Mouse (Mus musculus) cortical plate, adult 2 months (tissue): ENCODE data around the gene Mob3c. TPM values are rescaled to one million over a fixed set of nuclear protein-coding genes. Genes with fewer than 3 reads are reported as not detected.
A peak's percentile ranks its signal among the peaks of the same experiment; 100 is the strongest.

Experiments used
- H3K27ac ChIP-seq: fragments of 200-500 bp; 2 replicates; pipeline ENCODE4 v1.5.1; 2012; ENCODE audit warnings: low read length, control low read depth, inconsistent platforms; ENCODE audit not compliant: insufficient read depth
- H3K4me1 ChIP-seq: fragments of 200-500 bp; 2 replicates; pipeline ENCODE4 v1.6.1; 2011; ENCODE audit warnings: low read length; ENCODE audit not compliant: control insufficient read depth, insufficient read depth
- H3K4me3 ChIP-seq: fragments of 200-500 bp; 2 replicates; pipeline ENCODE4 v1.5.1; 2011; ENCODE audit warnings: mild to moderate bottlenecking, low read length, control low read depth; ENCODE audit not compliant: insufficient read depth
- CTCF ChIP-seq: fragments of 200-500 bp; IDR thresholded peaks from 2 replicates; pipeline ENCODE4 v1.5.1; 2011; ENCODE audit warnings: mild to moderate bottlenecking, control low read depth, low read length; ENCODE audit not compliant: insufficient read depth; ENCODE audit errors: extremely low read depth
- POLR2A ChIP-seq: fragments of 200-500 bp; IDR thresholded peaks from 2 replicates; pipeline ENCODE4 v1.6.1; 2011; ENCODE audit warnings: mild to moderate bottlenecking, low read length, control low read depth; ENCODE audit not compliant: insufficient read depth; ENCODE audit errors: extremely low read depth
- polyA plus RNA-seq: library from polyadenylated mRNA; depleted of rRNA; stranded (reverse); fragments of >200 nt; gene quantifications from 2 replicates; pipeline ENCODE4 v1.2.3, GENCODE M21; 2012

Gene Mob3c
- polyA plus RNA-seq, 1 experiment = 6.8 TPM

DNA sequence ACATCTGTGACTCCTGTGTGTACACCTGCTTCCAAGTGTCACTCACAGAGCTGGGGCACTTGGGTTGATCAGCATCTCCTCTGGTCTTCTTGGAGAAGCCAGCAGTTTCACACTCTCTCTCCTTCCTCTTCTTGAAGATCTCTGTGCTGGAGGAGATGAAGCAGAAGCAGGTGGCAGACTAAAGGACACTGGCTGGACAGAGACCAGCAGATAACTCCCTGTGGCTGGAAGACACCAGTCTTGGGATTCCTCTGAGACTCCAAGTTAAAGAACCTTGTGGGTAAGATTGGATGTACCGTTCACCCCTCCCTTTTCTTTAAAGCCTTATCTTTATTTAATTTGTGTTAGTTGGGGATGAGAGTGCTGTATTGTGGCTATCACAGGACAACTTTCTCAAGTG lies 20.2 kb downstream of the Mob3c start:
- no peak for TF ChIP-seq POLR2A
- H3K4me1 ChIP-seq = peaks cover 6% of the 10 kb centered on the region
- H3K4me3 ChIP-seq = no peak overlapping the region
- H3K27ac ChIP-seq = 0 out of 2 replicates have a peak overlapping the region, but pooled peaks have one; percentile 80

DNA sequence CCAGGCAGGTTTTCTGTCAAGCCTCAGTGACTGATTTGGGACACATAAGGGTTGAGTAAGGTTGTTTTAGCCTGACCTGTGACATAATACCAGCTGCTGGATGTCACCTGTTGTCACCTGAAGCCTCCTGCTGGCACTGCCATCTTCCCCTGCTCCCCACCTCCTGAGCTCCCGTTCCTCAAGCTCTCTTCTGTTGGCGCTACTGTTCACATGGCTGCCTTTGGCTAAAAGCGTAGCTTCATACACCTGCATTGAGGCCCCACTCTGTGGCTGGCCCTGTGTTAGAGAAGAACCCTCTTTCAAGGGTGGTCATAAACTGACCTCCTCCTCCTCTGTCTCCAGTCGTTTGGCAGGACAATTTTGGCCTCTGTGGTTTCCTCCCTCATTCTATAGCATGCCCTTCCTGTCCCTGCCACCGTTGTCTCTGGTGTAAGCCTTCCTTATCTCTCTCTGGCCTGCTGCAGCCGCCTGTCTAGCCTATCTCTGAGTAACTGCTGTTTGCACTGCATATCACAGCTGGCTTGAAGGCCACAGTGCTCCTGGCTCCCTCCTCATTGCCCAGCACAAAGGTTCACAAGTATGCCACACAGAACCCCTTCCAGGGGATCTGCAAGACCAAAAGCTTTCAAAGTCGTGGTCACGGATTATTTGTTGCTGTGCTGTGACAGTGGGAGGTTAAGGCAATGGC lies 21.2 kb downstream of the Mob3c start:
- no peak overlapping the region for H3K4me3 ChIP-seq
- no peak overlapping the region for H3K27ac ChIP-seq
- H3K4me1 ChIP-seq = peaks cover 6% of the 10 kb centered on the region
- TF ChIP-seq POLR2A (no peak), CTCF (no peak)

DNA sequence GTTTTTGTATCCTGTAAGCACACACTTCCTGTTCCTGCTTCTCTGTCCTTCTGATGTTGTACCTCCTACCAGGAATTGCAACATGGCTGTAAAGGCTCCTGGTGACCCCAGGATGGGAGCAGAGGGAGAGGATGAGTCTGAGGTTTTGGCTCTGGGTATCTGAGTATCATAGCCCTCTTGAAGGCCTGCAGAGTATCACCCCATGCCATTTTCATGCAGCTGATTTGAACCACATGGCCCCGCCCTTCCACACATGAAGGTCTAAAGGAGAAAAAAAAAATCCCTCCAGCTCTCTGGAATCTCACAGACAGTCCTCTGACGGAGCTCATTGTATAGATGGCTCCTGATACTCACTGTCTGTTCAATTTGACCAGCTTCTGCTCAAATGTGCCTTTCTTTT lies 22.2 kb downstream of the Mob3c start:
- Histone ChIP-seq H3K27ac (no peak overlapping the region), H3K4me1 (peaks cover 6% of the 10 kb centered on the region), H3K4me3 (no peak overlapping the region)
- TF ChIP-seq CTCF (no peak), POLR2A (no peak)

DNA sequence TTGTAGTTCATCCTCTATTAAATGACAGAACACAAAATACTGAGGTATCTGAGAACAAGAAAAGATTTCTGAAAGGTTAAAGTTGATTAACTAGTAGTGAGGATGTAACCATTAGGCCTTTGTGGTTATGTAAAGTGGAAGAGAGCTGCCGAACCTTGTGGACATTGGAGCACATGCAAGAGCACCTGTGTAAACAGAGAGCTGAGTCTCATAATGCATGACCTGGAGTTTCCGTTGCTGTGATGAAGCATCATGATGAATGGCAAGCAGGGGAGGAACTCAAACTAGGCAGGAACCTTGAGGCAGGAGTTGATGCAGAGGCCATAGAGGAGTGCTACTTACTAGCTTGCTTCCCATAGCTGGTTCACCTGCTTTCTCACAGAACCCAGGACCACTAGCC lies 22.7 kb downstream of the Mob3c start:
- no peak overlapping the region for H3K27ac ChIP-seq
- H3K4me1 ChIP-seq = peaks cover 7% of the 10 kb centered on the region
- H3K4me3 ChIP-seq = no peak overlapping the region
- no peak for TF ChIP-seq POLR2A
- no peak for TF ChIP-seq CTCF

DNA sequence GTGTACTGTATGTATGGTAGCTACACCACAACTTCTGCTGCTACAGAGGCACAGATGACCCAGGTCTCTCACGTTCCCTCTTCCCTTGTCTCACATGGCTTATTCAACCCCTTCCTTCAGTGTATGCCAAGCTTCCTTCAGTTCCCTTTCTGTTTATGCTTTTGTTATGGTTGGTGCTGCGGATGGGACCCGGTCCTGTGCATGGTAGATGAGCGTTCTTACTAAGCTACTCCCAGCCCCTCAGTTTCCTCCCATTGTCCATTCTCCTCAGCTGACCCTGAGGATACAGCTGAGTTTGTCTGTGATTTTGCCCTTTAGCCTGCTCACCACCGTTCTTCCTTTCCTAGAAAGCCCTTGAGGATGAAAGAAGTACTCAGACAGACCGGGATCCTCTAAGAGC lies 23.7 kb downstream of the Mob3c start:
- Histone ChIP-seq H3K27ac (no peak overlapping the region), H3K4me1 (peaks cover 8% of the 10 kb centered on the region), H3K4me3 (no peak overlapping the region)
- TF ChIP-seq POLR2A = no peak
- no peak for TF ChIP-seq CTCF

DNA sequence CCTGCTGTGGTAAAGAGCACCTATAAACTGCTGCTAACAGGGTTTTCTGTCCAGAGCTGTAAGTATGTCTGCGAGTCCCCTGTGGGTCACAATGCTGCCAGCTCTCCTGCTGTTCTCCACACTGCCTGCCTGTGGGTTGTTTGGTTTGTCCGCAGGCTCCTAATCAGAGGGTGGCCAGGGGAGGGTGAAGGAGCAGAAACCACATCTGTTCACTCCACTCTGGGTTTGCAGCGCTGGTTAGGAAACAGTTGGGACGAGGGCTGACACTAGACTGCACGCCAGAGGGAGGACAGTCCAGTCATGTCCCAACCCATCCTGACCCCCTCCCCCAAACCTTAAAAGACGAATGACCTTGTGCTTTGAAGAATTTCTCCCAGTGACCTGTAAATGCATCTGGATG lies 27.2 kb downstream of the Mob3c start:
- TF ChIP-seq POLR2A (no peak), CTCF (no peak)
- H3K4me1 ChIP-seq = peaks cover 2% of the 10 kb centered on the region; the same call in 1 of the 2 replicates
- no peak overlapping the region for H3K27ac ChIP-seq
- H3K4me3 ChIP-seq = no peak overlapping the region

DNA sequence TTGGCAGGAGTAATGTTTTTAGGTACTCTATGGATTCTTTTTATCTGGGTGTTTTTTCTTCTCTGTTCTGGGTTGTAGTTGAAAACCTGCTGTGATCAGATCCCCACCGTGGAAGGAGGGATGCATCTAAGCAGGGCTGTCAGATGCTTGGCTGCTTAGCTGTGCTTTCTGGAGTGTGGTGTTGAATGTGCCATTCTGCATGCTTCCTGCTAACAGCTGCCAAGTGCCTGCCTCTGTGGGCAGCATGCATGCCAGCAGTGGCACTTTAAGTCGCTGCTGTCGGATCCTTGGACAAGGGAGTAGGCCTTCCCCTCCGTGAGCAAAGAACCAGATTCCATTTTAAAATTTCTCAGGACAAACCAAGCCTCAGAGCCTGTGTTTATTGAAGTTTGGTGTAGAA lies 27.7 kb downstream of the Mob3c start:
- TF ChIP-seq CTCF (no peak), POLR2A (no peak)
- H3K27ac ChIP-seq = no peak overlapping the region
- peaks cover 2% of the 10 kb centered on the region; the same call in 1 of the 2 replicates for H3K4me1 ChIP-seq
- H3K4me3 ChIP-seq = no peak overlapping the region

DNA sequence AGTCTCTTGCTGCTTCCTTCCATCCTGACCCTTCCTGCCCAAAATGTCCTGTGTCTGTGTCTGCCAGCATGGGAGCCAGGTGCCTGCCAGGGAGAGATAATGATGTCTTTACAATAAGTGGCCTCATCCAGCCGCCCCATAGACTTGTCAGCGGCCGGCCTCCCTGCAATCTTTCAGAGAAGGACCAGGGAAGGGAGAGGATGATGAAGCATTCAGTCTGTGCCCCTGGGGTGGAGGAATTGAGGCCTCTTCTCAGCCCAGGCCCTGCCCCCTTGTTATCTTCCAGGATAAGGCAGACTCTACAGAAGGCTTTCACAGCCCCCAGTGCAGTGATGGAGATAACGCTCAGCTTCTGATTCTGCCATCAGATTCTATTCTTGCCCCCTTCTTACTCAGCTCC lies 28.4 kb downstream of the Mob3c start:
- Histone ChIP-seq H3K4me1 (peaks cover 2% of the 10 kb centered on the region; the same call in 1 of the 2 replicates), H3K27ac (no peak overlapping the region), H3K4me3 (no peak overlapping the region)
- TF ChIP-seq CTCF = no peak
- TF ChIP-seq POLR2A = no peak

DNA sequence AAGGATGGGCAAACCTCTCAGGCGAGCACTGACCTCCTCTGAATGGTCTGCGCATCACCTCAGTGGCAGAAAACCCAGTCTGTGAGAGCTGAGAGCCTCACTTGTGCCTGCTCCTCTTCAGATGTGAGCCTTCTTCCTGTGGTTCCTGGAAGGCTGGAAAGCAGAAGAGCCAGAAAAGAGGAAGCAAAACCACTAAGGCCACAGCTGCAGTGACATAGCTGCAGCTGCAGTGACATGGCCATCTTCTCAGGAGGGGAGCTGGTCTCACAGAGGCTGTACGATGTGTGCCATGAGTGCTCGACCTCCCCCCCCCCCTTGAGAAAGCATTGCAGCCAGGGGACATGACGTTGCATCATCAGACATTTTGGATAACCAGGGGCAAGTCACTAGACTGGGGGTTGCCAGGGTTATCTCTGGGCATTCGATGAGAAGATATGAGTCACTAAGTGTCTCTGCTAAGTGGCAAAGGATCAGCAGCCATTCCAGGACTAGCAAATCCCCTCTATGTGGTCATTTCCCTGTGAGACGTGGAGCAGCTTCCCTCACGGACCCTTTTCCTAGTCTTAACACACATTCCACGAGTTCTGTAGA lies 29.5 kb downstream of the Mob3c start:
- no peak overlapping the region for H3K4me3 ChIP-seq
- TF ChIP-seq CTCF = no peak
- TF ChIP-seq POLR2A = no peak
- H3K4me1 ChIP-seq = peaks cover 2% of the 10 kb centered on the region; the same call in 1 of the 2 replicates
- no peak overlapping the region for H3K27ac ChIP-seq

DNA sequence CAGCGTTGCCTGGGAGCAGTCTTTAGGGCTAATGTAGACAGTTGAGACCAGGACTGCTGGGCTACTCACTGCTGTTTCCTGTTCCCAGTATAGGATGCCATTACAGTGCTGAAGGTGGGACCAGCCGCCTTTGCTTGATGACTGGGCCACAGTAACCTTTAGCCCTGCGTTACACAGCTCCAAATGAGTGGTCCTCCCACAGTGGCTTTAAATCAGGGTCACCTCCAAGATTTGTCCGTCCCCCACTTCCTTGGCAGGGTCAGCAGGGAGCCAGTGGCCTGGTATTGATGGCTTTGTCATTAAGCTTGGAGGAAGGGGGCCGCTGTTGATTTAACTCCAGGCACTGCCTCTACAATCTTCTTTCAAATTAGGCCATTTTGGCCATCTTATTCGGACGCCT lies 35.5 kb downstream of the Mob3c start:
- no peaks in the 10 kb centered on the region for H3K4me1 ChIP-seq

More for the DNA sequence above, 35.5 kb downstream of the Mob3c start:
- no peak overlapping the region for H3K4me3 ChIP-seq
- TF ChIP-seq CTCF (no peak), POLR2A (no peak)
- no peak overlapping the region for H3K27ac ChIP-seq
